Mouse (Mus musculus) mouse trophoblast stem cell (cell line): ENCODE data around the gene Ccnc.

Experiments
- in situ Hi-C, 2 experiments: fragments of 300-500 bp; cut with MseI, MboI; formaldehyde crosslinking; loops; 2 replicates in 1 of 2; 3 replicates in 1 of 2; pipeline ENCODE4 v1.15.1; 2025

The Ccnc gene

GRCm38 (mm10) chr4:21727615-21728165, at the start of gene Ccnc:
Ccnc (plus strand) TSS chr4:21727701.
- in situ Hi-C loops: no loop called here

GRCm38 (mm10) chr4:21678101-21678974, 49.2 kb upstream of the Ccnc start:
- in situ Hi-C loops: no loop called here

- in situ Hi-C loops: no loop called here
Observed at GRCm38 (mm10) chr4:21678975-21679623, 48.4 kb upstream of the Ccnc start.

GRCm38 (mm10) chr4:21679624-21680480, 47.6 kb upstream of the Ccnc start:
- in situ Hi-C loops: loop anchor here in 1 of 2 experiments (10.0 kb wide), 1 partner anchor 145 kb away; no protein-coding TSS in a partner anchor

GRCm38 (mm10) chr4:21680971-21681370, 46.5 kb upstream of the Ccnc start:
- in situ Hi-C loops: loop anchor here in 1 of 2 experiments (10.0 kb wide), 1 partner anchor 146 kb away; no protein-coding TSS in a partner anchor

GRCm38 (mm10) chr4:21682421-21683150, 44.9 kb upstream of the Ccnc start:
- in situ Hi-C loops: loop anchor here in 1 of 2 experiments (10.0 kb wide), 1 partner anchor 148 kb away; no protein-coding TSS in a partner anchor

GRCm38 (mm10) chr4:21684341-21684970, 43.0 kb upstream of the Ccnc start:
- in situ Hi-C loops: loop anchor here in 1 of 2 experiments (10.0 kb wide), 1 partner anchor 150 kb away; no protein-coding TSS in a partner anchor

- in situ Hi-C loops: loop anchor here in 1 of 2 experiments (10.0 kb wide), 1 partner anchor 151 kb away; no protein-coding TSS in a partner anchor
Observed at GRCm38 (mm10) chr4:21685595-21686091, 41.9 kb upstream of the Ccnc start, which contains the start of gene Prdm13. Prdm13 (minus strand) TSS chr4:21685963.

- in situ Hi-C loops: loop anchor here in 1 of 2 experiments (10.0 kb wide), 1 partner anchor 152 kb away; no protein-coding TSS in a partner anchor
Observed at GRCm38 (mm10) chr4:21686416-21686815, 41.1 kb upstream of the Ccnc start.

- in situ Hi-C loops: loop anchor here in 1 of 2 experiments (10.0 kb wide), 1 partner anchor 152 kb away; no protein-coding TSS in a partner anchor
Observed at GRCm38 (mm10) chr4:21686934-21687333, 40.6 kb upstream of the Ccnc start.

- in situ Hi-C loops: loop anchor here in 1 of 2 experiments (10.0 kb wide), 1 partner anchor 153 kb away; no protein-coding TSS in a partner anchor
Observed at GRCm38 (mm10) chr4:21687783-21688702, 39.5 kb upstream of the Ccnc start.

GRCm38 (mm10) chr4:21688703-21689200, 38.7 kb upstream of the Ccnc start:
- in situ Hi-C loops: loop anchor here in 1 of 2 experiments (10.0 kb wide), 1 partner anchor 154 kb away; no protein-coding TSS in a partner anchor

GRCm38 (mm10) chr4:21689492-21689941, 38.0 kb upstream of the Ccnc start:
- in situ Hi-C loops: loop anchor here in 1 of 2 experiments (10.0 kb wide), 1 partner anchor 155 kb away; no protein-coding TSS in a partner anchor

- in situ Hi-C loops: loop anchor here in 1 of 2 experiments (10.0 kb wide), 1 partner anchor 155 kb away; no protein-coding TSS in a partner anchor
Observed at GRCm38 (mm10) chr4:21690221-21690620, 37.3 kb upstream of the Ccnc start.

- in situ Hi-C loops: loop anchor here in 1 of 2 experiments (10.0 kb wide), 1 partner anchor 161 kb away; no protein-coding TSS in a partner anchor
Observed at GRCm38 (mm10) chr4:21695638-21696254, 31.8 kb upstream of the Ccnc start.

GRCm38 (mm10) chr4:21705046-21705445, 22.5 kb upstream of the Ccnc start:
- in situ Hi-C loops: no loop called here

GRCm38 (mm10) chr4:21712147-21712546, 15.4 kb upstream of the Ccnc start:
- in situ Hi-C loops: no loop called here
